Mouse (Mus musculus): ENCODE results near the gene Angel1. TPM values are rescaled to one million over a fixed set of nuclear protein-coding genes. Genes with fewer than 3 reads are reported as not detected.

Angel1 gene
- polyA plus RNA-seq, 1 experiment, result 12.0 TPM

- no peaks in the 10 kb centered on the region for H3K36me3 ChIP-seq (ENCODE audit: control insufficient read depth, insufficient read depth, low read length, poor library complexity, severe bottlenecking)
- no peak overlapping the region for H3K9ac ChIP-seq (ENCODE audit: low read depth, poor library complexity, severe bottlenecking)
- H3K4me3 ChIP-seq (ENCODE audit: low read depth, low read length), result no peak overlapping the region
- no peak overlapping the region for H3K27ac ChIP-seq (ENCODE audit: insufficient read depth, low read length)
- TF ChIP-seq EP300 (IDR thresholded peaks at IDR 0.05; ENCODE audit: insufficient read depth, low read depth, low read length) (no peak), CTCF (IDR thresholded peaks at IDR 0.05; ENCODE audit: low read depth, low read length) (no peak), POLR2A (IDR thresholded peaks at IDR 0.05; ENCODE audit: insufficient read depth, low read length) (no peak)
- H3K9me3 ChIP-seq (replicated peaks; ENCODE audit: control insufficient read depth, insufficient read depth, low read length, poor library complexity, severe bottlenecking), result no peaks in the 10 kb centered on the region
- no peaks in the 10 kb centered on the region for H3K27me3 ChIP-seq (ENCODE audit: control insufficient read depth, insufficient read depth, low read length, poor library complexity, severe bottlenecking)
- H3K4me1 ChIP-seq (ENCODE audit: control insufficient read depth, insufficient read depth, low read length), result no peaks in the 10 kb centered on the region
These were observed 34.8 kb upstream of the Angel1 start for GRCm38 (mm10) chr12:86761036-86761435.

- TF ChIP-seq CTCF (IDR thresholded peaks at IDR 0.05; ENCODE audit: low read depth, low read length) (no peak), POLR2A (IDR thresholded peaks at IDR 0.05; ENCODE audit: insufficient read depth, low read length) (no peak), EP300 (IDR thresholded peaks at IDR 0.05; ENCODE audit: insufficient read depth, low read depth, low read length) (no peak)
- H3K9ac ChIP-seq (ENCODE audit: low read depth, poor library complexity, severe bottlenecking), result no peak within 1 kb of the TSS
These were observed 8.1 kb upstream of the Angel1 start, which contains the start of gene Lrrc74a for GRCm38 (mm10) chr12:86734319-86734810. TSS of gene Lrrc74a (plus strand) at chr12:86734369.

GRCm38 (mm10) chr12:86725706-86726105, 554 bp downstream of the Angel1 start:
- Histone ChIP-seq H3K4me1 (ENCODE audit: control insufficient read depth, insufficient read depth, low read length) (no peaks in the 10 kb centered on the region), H3K27ac (ENCODE audit: insufficient read depth, low read length) (no peak overlapping the region), H3K27me3 (ENCODE audit: control insufficient read depth, insufficient read depth, low read length, poor library complexity, severe bottlenecking) (no peaks in the 10 kb centered on the region), H3K9me3 (replicated peaks; ENCODE audit: control insufficient read depth, insufficient read depth, low read length, poor library complexity, severe bottlenecking) (no peaks in the 10 kb centered on the region), H3K4me3 (ENCODE audit: low read depth, low read length) (peak overlapping the region; percentile 88), H3K9ac (ENCODE audit: low read depth, poor library complexity, severe bottlenecking) (peak overlapping the region; percentile 86), H3K36me3 (ENCODE audit: control insufficient read depth, insufficient read depth, low read length, poor library complexity, severe bottlenecking) (no peaks in the 10 kb centered on the region)
- TF ChIP-seq POLR2A (IDR thresholded peaks at IDR 0.05; ENCODE audit: insufficient read depth, low read length) (no peak), EP300 (IDR thresholded peaks at IDR 0.05; ENCODE audit: insufficient read depth, low read depth, low read length) (no peak), CTCF (IDR thresholded peaks at IDR 0.05; ENCODE audit: low read depth, low read length) (no peak)

More at GRCm38 (mm10) chr12:86734319-86734810, 8.1 kb upstream of the Angel1 start, which contains the start of gene Lrrc74a:
- H3K9me3 ChIP-seq (replicated peaks; ENCODE audit: control insufficient read depth, insufficient read depth, low read length, poor library complexity, severe bottlenecking), result no peaks in the 10 kb centered on the region
- H3K4me1 ChIP-seq (ENCODE audit: control insufficient read depth, insufficient read depth, low read length), result no peaks in the 10 kb centered on the region
- H3K4me3 ChIP-seq (ENCODE audit: low read depth, low read length), result no peak within 1 kb of the TSS
- no peak within 1 kb of the TSS for H3K27ac ChIP-seq (ENCODE audit: insufficient read depth, low read length)
- no peaks in the 10 kb centered on the region for H3K27me3 ChIP-seq (ENCODE audit: control insufficient read depth, insufficient read depth, low read length, poor library complexity, severe bottlenecking)
- no peaks in the 10 kb centered on the region for H3K36me3 ChIP-seq (ENCODE audit: control insufficient read depth, insufficient read depth, low read length, poor library complexity, severe bottlenecking)

GRCm38 (mm10) chr12:86724300-86724699, 2.0 kb downstream of the Angel1 start:
- Histone ChIP-seq H3K27me3 (ENCODE audit: control insufficient read depth, insufficient read depth, low read length, poor library complexity, severe bottlenecking) (no peaks in the 10 kb centered on the region), H3K9ac (ENCODE audit: low read depth, poor library complexity, severe bottlenecking) (no peak overlapping the region), H3K9me3 (replicated peaks; ENCODE audit: control insufficient read depth, insufficient read depth, low read length, poor library complexity, severe bottlenecking) (no peaks in the 10 kb centered on the region), H3K4me1 (ENCODE audit: control insufficient read depth, insufficient read depth, low read length) (no peaks in the 10 kb centered on the region), H3K4me3 (ENCODE audit: low read depth, low read length) (no peak overlapping the region), H3K36me3 (ENCODE audit: control insufficient read depth, insufficient read depth, low read length, poor library complexity, severe bottlenecking) (no peaks in the 10 kb centered on the region), H3K27ac (ENCODE audit: insufficient read depth, low read length) (no peak overlapping the region)
- TF ChIP-seq CTCF (IDR thresholded peaks at IDR 0.05; ENCODE audit: low read depth, low read length) (no peak), EP300 (IDR thresholded peaks at IDR 0.05; ENCODE audit: insufficient read depth, low read depth, low read length) (no peak), POLR2A (IDR thresholded peaks at IDR 0.05; ENCODE audit: insufficient read depth, low read length) (no peak)

GRCm38 (mm10) chr12:86721453-86721852, 4.8 kb downstream of the Angel1 start:
- H3K4me3 ChIP-seq (ENCODE audit: low read depth, low read length), result no peak overlapping the region
- no peak overlapping the region for H3K27ac ChIP-seq (ENCODE audit: insufficient read depth, low read length)
- no peaks in the 10 kb centered on the region for H3K27me3 ChIP-seq (ENCODE audit: control insufficient read depth, insufficient read depth, low read length, poor library complexity, severe bottlenecking)
- TF ChIP-seq CTCF (IDR thresholded peaks at IDR 0.05; ENCODE audit: low read depth, low read length), result no peak
- no peak for TF ChIP-seq POLR2A (IDR thresholded peaks at IDR 0.05; ENCODE audit: insufficient read depth, low read length)
- TF ChIP-seq EP300 (IDR thresholded peaks at IDR 0.05; ENCODE audit: insufficient read depth, low read depth, low read length), result no peak
- H3K9ac ChIP-seq (ENCODE audit: low read depth, poor library complexity, severe bottlenecking), result no peak overlapping the region
- no peaks in the 10 kb centered on the region for H3K9me3 ChIP-seq (replicated peaks; ENCODE audit: control insufficient read depth, insufficient read depth, low read length, poor library complexity, severe bottlenecking)
- H3K36me3 ChIP-seq (ENCODE audit: control insufficient read depth, insufficient read depth, low read length, poor library complexity, severe bottlenecking), result no peaks in the 10 kb centered on the region
- H3K4me1 ChIP-seq (ENCODE audit: control insufficient read depth, insufficient read depth, low read length), result no peaks in the 10 kb centered on the region

GRCm38 (mm10) chr12:86719961-86720639, 6.2 kb downstream of the Angel1 start:
- H3K9me3 ChIP-seq (replicated peaks; ENCODE audit: control insufficient read depth, insufficient read depth, low read length, poor library complexity, severe bottlenecking), result no peaks in the 10 kb centered on the region
- no peaks in the 10 kb centered on the region for H3K27me3 ChIP-seq (ENCODE audit: control insufficient read depth, insufficient read depth, low read length, poor library complexity, severe bottlenecking)
- no peak overlapping the region for H3K27ac ChIP-seq (ENCODE audit: insufficient read depth, low read length)
- no peak for TF ChIP-seq CTCF (IDR thresholded peaks at IDR 0.05; ENCODE audit: low read depth, low read length)
- no peak for TF ChIP-seq POLR2A (IDR thresholded peaks at IDR 0.05; ENCODE audit: insufficient read depth, low read length)
- TF ChIP-seq EP300 (IDR thresholded peaks at IDR 0.05; ENCODE audit: insufficient read depth, low read depth, low read length), result no peak
- H3K4me3 ChIP-seq (ENCODE audit: low read depth, low read length), result no peak overlapping the region
- no peak overlapping the region for H3K9ac ChIP-seq (ENCODE audit: low read depth, poor library complexity, severe bottlenecking)
- no peaks in the 10 kb centered on the region; the same call in 1 of the 2 replicates for H3K36me3 ChIP-seq (ENCODE audit: control insufficient read depth, insufficient read depth, low read length, poor library complexity, severe bottlenecking)
- H3K4me1 ChIP-seq (ENCODE audit: control insufficient read depth, insufficient read depth, low read length), result no peaks in the 10 kb centered on the region
